Mouse (Mus musculus): ENCODE data around the gene Dbp. TPM values are rescaled to one million over a fixed set of nuclear protein-coding genes. Genes with fewer than 3 reads are reported as not detected.

Gene Dbp
- polyA plus RNA-seq, 2 experiments: 0.51 to 0.69 TPM

DNA sequence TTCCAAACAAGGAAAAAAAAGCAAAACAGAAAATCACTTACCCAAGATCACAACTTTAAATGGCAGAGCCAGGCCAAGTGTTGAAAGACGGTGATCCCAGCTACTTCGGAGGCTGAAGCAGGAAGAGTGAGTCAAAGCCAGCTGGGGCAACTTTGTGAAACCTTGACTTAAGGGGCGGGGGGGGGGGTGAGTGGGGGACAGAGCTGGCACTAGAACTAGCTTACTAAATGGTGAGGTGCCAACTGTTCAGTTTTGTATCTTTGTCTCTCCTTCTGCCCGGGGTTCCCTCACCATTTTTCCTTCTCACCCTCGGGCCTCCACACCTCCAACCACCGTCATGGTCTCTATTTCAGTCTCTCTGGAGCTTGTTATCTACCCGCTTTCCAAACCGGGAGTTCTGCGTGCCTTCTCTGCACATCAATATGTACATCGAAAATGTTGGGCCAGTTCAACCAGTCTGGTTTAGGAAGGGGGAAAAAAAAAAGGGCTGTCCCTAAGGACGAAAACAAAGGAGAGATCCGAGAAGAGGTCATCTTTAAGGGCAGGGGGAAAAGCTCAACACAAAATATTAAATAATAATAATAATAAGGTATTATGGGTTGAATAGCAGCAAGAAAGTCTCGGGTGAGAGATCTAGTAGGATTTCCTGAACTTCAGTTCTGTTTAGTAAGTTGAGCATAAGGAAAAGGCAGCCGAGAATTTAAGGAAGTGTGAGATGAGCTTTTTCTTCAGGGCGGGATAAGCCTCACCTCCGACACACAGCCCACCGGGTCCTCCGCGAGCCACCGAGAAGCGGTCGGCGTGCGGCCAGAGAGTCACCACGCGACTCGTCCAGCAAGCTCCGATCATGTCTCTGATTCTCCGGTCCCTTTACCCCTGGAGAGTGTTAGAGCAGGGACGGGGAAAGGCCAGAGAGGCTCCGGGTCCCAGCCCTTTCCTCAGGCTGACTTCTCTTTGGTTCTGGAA is 12.3 kb downstream of the Dbp start:
- Histone ChIP-seq H3K4me3 (ENCODE audit: insufficient read depth in 1 of 2, low read depth in 2 of 2, low read length in 2 of 2) (peak overlapping the region; percentile 90), H3K4me1 (replicated peaks; ENCODE audit: control insufficient read depth in 2 of 2, insufficient read depth in 2 of 2, low read length in 1 of 2) (peaks cover 21 to 26% of the 10 kb centered on the region in 2 experiments), H3K27ac (peak overlapping the region; percentile 73), H3K9ac (replicated peaks) (peak overlapping the region; percentile 99), H3K36me3 (replicated peaks; ENCODE audit: control insufficient read depth, insufficient read depth, low read depth) (peaks cover 31% of the 10 kb centered on the region), H3K4me2 (ENCODE audit: low read depth) (peak overlapping the region; percentile 81), H3K27me3 (ENCODE audit: control insufficient read depth, insufficient read depth, low read length) (no peaks in the 10 kb centered on the region), H3K9me3 (ENCODE audit: control insufficient read depth, low read length) (no peaks in the 10 kb centered on the region)
- ATAC-seq (ENCODE audit: insufficient read depth): peak; percentile 45
- DNase-seq (ENCODE audit: low read depth in 3 of 3, low spot score in 3 of 3): no peak
- 5% methylated on average over 31 of the region's 31 CpGs for WGBS (ENCODE audit: insufficient replicate concordance)
- no peak for TF ChIP-seq CTCF (IDR thresholded peaks at IDR 0.05; ENCODE audit: low read depth)
- TF ChIP-seq EP300 (IDR thresholded peaks at IDR 0.05; ENCODE audit: low read depth): no peak

GRCm38 (mm10) chr7:45717918-45718297 is 13.0 kb downstream of the Dbp start, which contains the start of gene Sphk2:
TSS of gene Sphk2 (minus strand) at chr7:45718002.
- peaks cover 21 to 26% of the 10 kb centered on the region in 2 experiments for H3K4me1 ChIP-seq (replicated peaks; ENCODE audit: control insufficient read depth in 2 of 2, insufficient read depth in 2 of 2, low read length in 1 of 2)

GRCm38 (mm10) chr7:45718331-45718730 is 13.4 kb downstream of the Dbp start:
- H3K36me3 ChIP-seq (replicated peaks; ENCODE audit: control insufficient read depth, insufficient read depth, low read depth): peaks cover 30% of the 10 kb centered on the region
- H3K4me1 ChIP-seq (replicated peaks; ENCODE audit: control insufficient read depth in 2 of 2, insufficient read depth in 2 of 2, low read length in 1 of 2): peaks cover 21 to 26% of the 10 kb centered on the region in 2 experiments
- H3K9me3 ChIP-seq (ENCODE audit: control insufficient read depth, low read length): no peaks in the 10 kb centered on the region
- peak overlapping the region; percentile 78 for H3K27ac ChIP-seq
- H3K27me3 ChIP-seq (ENCODE audit: control insufficient read depth, insufficient read depth, low read length): no peaks in the 10 kb centered on the region
- under 1% methylated on average over 20 of the region's 20 CpGs for WGBS (ENCODE audit: insufficient replicate concordance)
- DNase-seq (ENCODE audit: low read depth in 3 of 3, low spot score in 3 of 3) (no peak), ATAC-seq (ENCODE audit: insufficient read depth) (no peak)
- peak overlapping the region; percentile 99 for H3K9ac ChIP-seq (replicated peaks)
- peak overlapping the region; percentile 81 for H3K4me2 ChIP-seq (ENCODE audit: low read depth)
- TF ChIP-seq EP300 (IDR thresholded peaks at IDR 0.05; ENCODE audit: low read depth) (no peak), CTCF (IDR thresholded peaks at IDR 0.05; ENCODE audit: low read depth) (no peak)
- peak overlapping the region; percentile 88 to 90 for H3K4me3 ChIP-seq (ENCODE audit: insufficient read depth in 1 of 2, low read depth in 2 of 2, low read length in 2 of 2)

More at GRCm38 (mm10) chr7:45717918-45718297, 13.0 kb downstream of the Dbp start, which contains the start of gene Sphk2:
- Histone ChIP-seq H3K4me3 (ENCODE audit: insufficient read depth in 1 of 2, low read depth in 2 of 2, low read length in 2 of 2) (peak within 1 kb of the TSS; percentile 90), H3K4me2 (ENCODE audit: low read depth) (peak within 1 kb of the TSS; percentile 81), H3K36me3 (replicated peaks; ENCODE audit: control insufficient read depth, insufficient read depth, low read depth) (peaks cover 34% of the 10 kb centered on the region), H3K9ac (replicated peaks) (peak within 1 kb of the TSS; percentile 99), H3K9me3 (ENCODE audit: control insufficient read depth, low read length) (no peaks in the 10 kb centered on the region), H3K27ac (peak within 1 kb of the TSS; percentile 78), H3K27me3 (ENCODE audit: control insufficient read depth, insufficient read depth, low read length) (no peaks in the 10 kb centered on the region)
- WGBS (ENCODE audit: insufficient replicate concordance): under 1% methylated on average over 41 of the region's 41 CpGs
- ATAC-seq (ENCODE audit: insufficient read depth) (peak; percentile 70), DNase-seq (ENCODE audit: low read depth in 3 of 3, low spot score in 3 of 3) (peak; percentile 93 to 95 (median 94))
- TF ChIP-seq CTCF (IDR thresholded peaks at IDR 0.05; ENCODE audit: low read depth) (0 out of 2 replicates have a peak, but pooled peaks have one; percentile 38), EP300 (IDR thresholded peaks at IDR 0.05; ENCODE audit: low read depth) (no peak; the same call in 1 of the 2 replicates)

- DNase-seq (ENCODE audit: low read depth in 3 of 3, low spot score in 3 of 3) (no peak), ATAC-seq (ENCODE audit: insufficient read depth) (no peak)
- peaks cover 21 to 25% of the 10 kb centered on the region in 2 experiments for H3K4me1 ChIP-seq (replicated peaks; ENCODE audit: control insufficient read depth in 2 of 2, insufficient read depth in 2 of 2, low read length in 1 of 2)
- H3K4me2 ChIP-seq (ENCODE audit: low read depth): peak overlapping the region; percentile 81
- WGBS (ENCODE audit: insufficient replicate concordance): 69% methylated on average over 10 of the region's 10 CpGs
- TF ChIP-seq EP300 (IDR thresholded peaks at IDR 0.05; ENCODE audit: low read depth): no peak
- TF ChIP-seq CTCF (IDR thresholded peaks at IDR 0.05; ENCODE audit: low read depth): no peak
- H3K36me3 ChIP-seq (replicated peaks; ENCODE audit: control insufficient read depth, insufficient read depth, low read depth): peaks cover 38% of the 10 kb centered on the region
- H3K4me3 ChIP-seq (ENCODE audit: insufficient read depth in 1 of 2, low read depth in 2 of 2, low read length in 2 of 2): peak overlapping the region; percentile 88 to 90
- H3K9ac ChIP-seq (replicated peaks): peak overlapping the region; percentile 99
- H3K27me3 ChIP-seq (ENCODE audit: control insufficient read depth, insufficient read depth, low read length): no peaks in the 10 kb centered on the region
- H3K9me3 ChIP-seq (ENCODE audit: control insufficient read depth, low read length): no peaks in the 10 kb centered on the region
- peak overlapping the region; percentile 78 for H3K27ac ChIP-seq
Observed at GRCm38 (mm10) chr7:45719180-45719579, 14.3 kb downstream of the Dbp start.
